Mouse (Mus musculus) gastrocnemius, postnatal 36 days (tissue): Measurements from ENCODE around the gene Brinp2. TPM values are rescaled to one million over a fixed set of nuclear protein-coding genes. Genes with fewer than 3 reads are reported as not detected.

Source experiments
- DNase-seq, 2 experiments: peaks; one replicate each; pipeline ENCODE4 v3.0.0; 2022
- intact Hi-C: fragments of 180-260 bp; cut with DNase I; formaldehyde crosslinking; loops from one replicate; pipeline ENCODE4 v1.15.1; 2025
- long read RNA-seq, 2 experiments: library from polyadenylated mRNA; stranded (forward); transcript quantifications; one replicate each; pipeline ENCODE4 v2.0.0; 2021
- total RNA-seq, 2 experiments: library from RNA; stranded (reverse); gene quantifications; 2 replicates each; pipeline ENCODE4 v1.2.3; 2021

Gene Brinp2
- under 1 TPM; 0.26 to 0.37 TPM for total RNA-seq
- long read RNA-seq, experiment 1: 0 reads
- long read RNA-seq, experiment 2: 0 reads

- intact Hi-C loops: no loop called here
These were observed at the start of gene Brinp2 for GRCm38 (mm10) chr1:158356051-158356461. TSS of gene Brinp2 (minus strand) at chr1:158356326.

DNA sequence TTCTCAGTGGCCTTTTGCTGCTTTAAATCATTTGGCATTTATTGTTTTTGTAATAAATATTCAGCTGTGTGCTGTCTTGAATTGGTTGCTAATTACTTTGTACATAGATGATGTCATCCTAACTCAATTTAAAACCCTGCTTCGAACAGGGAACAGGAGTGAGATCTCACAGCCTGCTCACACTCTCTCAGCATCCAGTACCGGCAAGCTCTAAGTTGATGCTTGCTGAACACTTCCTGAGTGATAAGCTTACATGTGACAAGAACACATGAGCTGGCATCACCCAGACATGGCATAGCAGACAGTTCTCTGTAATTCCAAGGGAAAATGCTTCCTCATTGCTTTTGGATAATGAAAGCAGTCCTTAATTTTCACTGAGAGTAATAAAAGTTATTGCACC lies 44.8 kb upstream of the Brinp2 start:
- no peak for DNase-seq
- intact Hi-C loops: no loop called here

More at GRCm38 (mm10) chr1:158356051-158356461, at the start of gene Brinp2:
- peak; percentile 27 to 30 for DNase-seq

- DNase-seq: no peak
- intact Hi-C loops: no loop called here
These were observed 40.9 kb upstream of the Brinp2 start for GRCm38 (mm10) chr1:158397058-158397457.

DNA sequence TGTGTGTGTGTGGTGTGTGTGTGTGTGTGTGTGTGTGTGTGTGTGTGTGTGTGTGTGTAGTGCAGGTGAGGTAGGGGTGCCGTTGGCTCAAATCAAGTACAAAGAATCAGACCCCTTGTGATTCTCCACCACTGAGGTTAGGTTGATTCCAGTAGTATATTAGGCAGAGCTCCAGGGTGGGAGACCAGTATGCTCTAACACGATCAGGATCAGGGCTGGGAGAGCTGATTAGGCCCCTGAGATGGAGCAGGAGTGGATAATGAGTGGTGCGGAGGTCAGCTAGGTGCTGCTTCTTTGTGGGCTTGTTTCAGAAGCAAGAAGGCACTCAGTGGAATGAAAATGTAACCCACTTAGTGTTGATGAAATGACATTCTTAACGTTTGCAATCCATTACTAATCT lies 34.6 kb upstream of the Brinp2 start:
- intact Hi-C loops: no loop called here
- DNase-seq: no peak

DNA sequence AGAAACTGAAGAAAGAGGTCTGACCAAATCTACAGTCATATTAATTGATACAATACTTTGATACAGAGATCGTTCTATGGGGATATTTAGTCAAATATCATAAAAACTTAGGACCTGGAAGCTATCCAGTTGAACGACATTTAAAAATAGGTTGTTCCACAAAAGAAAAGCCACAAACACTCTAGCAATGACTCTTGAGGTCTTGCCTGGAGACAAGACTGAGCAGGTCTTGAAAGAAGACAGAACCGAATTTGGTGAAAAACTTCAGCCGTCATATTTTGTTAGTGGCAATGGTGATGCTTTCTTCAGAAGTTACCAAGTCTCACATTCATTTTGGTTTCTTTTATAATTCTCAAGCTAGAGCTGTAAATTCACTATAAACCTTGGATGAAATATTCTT lies 32.9 kb upstream of the Brinp2 start:
- intact Hi-C loops: no loop called here
- no peak for DNase-seq

DNA sequence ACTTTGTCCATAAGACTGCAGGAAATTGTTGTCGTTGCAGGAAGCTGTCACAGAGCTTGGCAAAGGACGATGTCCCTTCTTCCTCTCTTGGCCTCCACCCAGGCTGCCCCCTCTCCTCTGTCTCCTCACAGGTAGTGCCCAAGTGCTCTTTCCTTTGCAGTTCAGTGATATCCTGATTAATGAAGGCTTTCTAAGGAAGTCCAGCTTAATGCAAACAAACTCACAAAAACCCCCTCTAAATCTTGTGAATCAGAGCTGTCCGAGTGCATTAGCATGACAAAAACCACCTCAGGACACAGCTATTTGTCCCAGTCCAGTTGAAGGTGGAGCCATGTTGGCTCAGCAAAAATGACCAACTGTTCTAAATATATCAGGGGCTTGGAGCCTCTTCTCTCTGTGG lies 30.7 kb upstream of the Brinp2 start:
- intact Hi-C loops: no loop called here
- DNase-seq: no peak

GRCm38 (mm10) chr1:158385311-158385710 lies 29.2 kb upstream of the Brinp2 start:
- no peak for DNase-seq
- intact Hi-C loops: no loop called here

GRCm38 (mm10) chr1:158383210-158383609 lies 27.1 kb upstream of the Brinp2 start:
- intact Hi-C loops: no loop called here
- DNase-seq: no peak

DNA sequence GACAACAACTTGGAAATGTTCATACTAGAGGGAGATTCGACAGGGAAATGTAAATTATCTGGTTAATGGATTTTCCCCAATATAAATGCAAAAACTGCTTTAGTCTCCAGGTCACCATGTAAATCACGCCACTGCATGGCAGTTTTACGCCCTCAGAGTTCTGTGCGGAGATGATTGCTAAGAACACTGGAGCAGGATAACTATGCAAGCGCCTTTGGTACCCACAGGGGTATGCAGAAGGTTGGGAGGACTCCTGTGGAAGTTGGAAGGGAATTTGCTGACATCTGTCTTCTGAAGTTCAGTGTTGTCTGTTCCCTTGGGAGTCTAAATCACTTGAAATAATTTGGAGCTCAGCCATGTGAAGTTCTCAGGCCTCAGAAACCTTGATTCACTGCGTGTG lies 26.2 kb upstream of the Brinp2 start:
- intact Hi-C loops: no loop called here

GRCm38 (mm10) chr1:158364461-158364860 lies 8.3 kb upstream of the Brinp2 start:
- intact Hi-C loops: no loop called here
- no peak for DNase-seq

More for the DNA sequence above, 26.2 kb upstream of the Brinp2 start:
- no peak for DNase-seq

- DNase-seq: no peak
- intact Hi-C loops: no loop called here
These were observed 6.4 kb upstream of the Brinp2 start for GRCm38 (mm10) chr1:158362292-158363101.

DNA sequence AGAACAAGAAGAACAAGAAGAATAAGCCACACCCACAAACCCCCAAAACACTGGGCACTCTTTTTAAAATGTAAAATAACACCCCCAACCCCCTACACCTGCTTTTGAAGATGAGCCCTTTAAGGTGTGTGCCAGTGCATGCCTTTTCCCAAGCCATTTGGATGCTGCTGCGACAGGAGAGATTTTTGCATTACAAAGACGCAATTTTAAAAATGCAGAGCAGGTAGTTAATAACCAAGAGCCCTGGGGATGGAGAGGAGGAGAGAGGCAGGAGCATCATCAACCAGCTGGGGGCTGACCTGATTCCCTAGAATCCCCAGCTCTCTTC lies 5.8 kb upstream of the Brinp2 start, which contains the start of gene Astn1:
Astn1 (plus strand) TSS at position 310 of the 328 bp plus-strand sequence.
- no peak for DNase-seq
- intact Hi-C loops: no loop called here

DNA sequence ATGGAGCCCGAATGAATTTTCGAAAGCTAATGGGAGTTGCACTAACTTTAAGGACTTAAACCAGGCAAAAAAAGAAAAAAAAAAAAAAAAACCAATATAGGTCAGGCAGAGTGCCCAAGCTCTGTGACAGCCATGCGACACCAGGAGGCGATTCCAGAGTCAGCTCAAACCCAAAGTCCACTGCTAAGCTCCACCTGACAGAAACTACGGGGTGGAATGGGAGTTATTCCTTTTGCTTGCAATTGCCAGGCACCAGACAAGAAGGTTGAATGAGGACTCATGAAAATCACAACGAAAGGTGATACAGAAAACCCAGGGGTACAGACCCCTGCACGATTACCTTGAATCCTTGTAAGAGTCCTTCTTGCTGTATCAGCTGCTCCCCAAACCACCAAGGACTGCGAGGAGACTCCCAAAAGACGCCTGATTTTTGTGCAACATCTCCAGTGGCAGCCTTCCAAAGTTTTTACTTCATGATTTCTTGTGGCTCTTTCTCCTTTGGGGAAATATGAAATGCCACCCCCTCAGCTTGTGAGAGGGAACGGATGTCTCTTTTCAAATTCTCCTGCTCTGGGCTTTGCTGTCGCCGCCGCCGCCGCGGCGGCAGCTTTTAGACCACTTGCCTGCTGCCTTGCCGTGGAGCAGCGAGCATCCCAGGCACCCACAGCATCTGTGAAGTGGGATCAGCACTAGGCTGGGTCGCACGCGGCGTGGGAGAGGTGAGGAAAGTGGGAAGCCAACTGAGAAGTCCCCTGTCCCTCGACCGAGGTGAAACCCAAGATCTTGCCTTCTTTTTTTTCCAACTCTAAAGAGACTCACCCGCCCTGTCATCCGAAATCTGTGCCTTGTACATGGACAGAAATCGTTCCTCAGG lies 712 bp downstream of the Brinp2 start:
- intact Hi-C loops: no loop called here
- no peak for DNase-seq

GRCm38 (mm10) chr1:158353656-158354371 lies 2.3 kb downstream of the Brinp2 start:
- DNase-seq: no peak
- intact Hi-C loops: no loop called here

- intact Hi-C loops: loop anchor here (10.0 kb wide), 1 partner anchor 312 kb away; no protein-coding TSS in a partner anchor
- DNase-seq: no peak
These were observed 12.8 kb downstream of the Brinp2 start for GRCm38 (mm10) chr1:158343243-158343714.

DNA sequence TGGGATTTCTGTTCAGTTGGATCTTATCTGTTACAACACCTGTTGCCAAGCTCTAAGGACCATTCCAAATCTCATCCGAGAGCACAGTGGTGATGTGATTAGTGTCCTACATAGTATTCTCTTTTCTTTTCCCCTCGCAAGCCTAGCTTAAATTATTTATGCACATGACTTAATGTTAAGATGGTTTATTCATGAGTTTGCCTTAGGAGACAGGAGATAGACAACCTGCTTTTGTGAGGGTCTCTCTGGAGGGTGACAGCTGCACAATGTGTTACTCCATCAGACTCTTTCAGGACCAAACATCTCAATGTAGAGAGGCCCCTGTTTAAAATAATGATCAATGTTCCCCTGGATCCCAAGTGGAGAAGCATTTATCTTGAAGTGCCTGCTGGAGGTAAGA lies 27.3 kb downstream of the Brinp2 start:
- intact Hi-C loops: no loop called here
- no peak for DNase-seq

DNA sequence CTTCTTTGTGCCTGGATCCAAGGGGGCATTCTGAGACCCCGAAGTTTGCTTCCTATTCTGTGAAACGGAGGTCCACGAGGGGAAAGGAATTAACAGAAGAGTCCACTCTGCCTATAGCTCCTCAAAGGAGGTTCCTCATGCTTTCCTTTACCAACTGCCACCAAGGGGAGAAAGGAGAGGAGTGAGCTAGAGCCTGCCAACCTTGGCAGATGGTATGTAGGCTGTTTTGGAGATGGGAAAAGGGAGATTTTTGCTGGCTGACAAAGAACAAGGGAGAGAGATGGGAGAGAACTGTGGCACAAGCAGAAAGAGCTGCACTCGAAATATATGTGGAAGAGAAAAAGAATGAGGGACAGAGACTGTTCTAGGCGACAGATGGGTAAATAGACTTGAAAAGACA lies 28.0 kb downstream of the Brinp2 start:
- no peak for DNase-seq
- intact Hi-C loops: no loop called here

DNA sequence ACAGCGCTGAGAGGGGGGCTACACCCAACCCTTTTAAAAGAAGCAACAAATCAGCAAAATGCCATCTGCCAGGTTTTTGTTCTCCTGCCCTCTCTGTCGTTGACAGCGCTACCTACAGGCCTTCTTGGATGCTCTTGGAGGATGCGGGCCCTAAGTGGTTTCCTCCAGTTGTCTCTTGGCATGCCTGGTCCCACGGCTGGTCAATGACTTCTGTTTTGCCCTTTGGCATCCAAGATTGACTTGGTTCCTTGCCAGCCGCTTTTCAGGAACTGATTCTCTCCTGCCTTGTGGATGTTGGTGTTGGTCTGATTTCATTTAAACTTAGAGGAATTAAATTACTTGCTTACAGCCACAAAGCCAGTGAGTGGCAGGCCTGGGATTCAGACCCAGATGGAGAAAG lies 32.8 kb downstream of the Brinp2 start:
- intact Hi-C loops: no loop called here
- DNase-seq: no peak

- intact Hi-C loops: no loop called here
- no peak for DNase-seq
These were observed 45.5 kb downstream of the Brinp2 start for GRCm38 (mm10) chr1:158310426-158311156.

DNA sequence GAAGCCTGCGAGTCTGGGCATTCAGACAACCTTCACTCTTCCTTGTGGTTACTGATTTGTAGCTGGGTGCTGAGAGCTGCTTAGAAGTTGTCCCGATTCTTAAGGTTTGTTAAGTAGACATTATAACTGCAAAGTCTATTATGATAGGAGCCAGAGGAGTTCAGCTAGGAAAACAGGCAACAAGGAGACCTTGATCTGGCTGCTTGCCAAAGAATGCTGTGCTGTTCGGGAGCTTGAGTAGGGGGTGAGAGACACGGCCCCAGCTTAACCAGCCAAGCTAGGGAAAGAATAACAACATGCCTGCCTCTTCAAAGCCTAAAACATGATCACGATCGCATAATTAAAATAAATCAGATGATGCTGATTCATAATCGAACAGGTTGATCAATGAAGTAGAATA lies 59.1 kb downstream of the Brinp2 start:
- DNase-seq: no peak
- intact Hi-C loops: no loop called here
